Mouse (Mus musculus) stomach, postnatal 0 days (tissue): ENCODE data around the gene Gmeb1. TPM values are rescaled to one million over a fixed set of nuclear protein-coding genes. Genes with fewer than 3 reads are reported as not detected.

Experiments used
- ATAC-seq: fragments of 200-750 bp; cut with Nextera tagmentation; 2 replicates; pipeline ENCODE4 v1.8.0; 2017; ENCODE audit not compliant: low FRiP score, low TSS enrichment
- DNase-seq: peaks from one replicate; pipeline ENCODE4 v3.0.0-alpha.2; 2016; ENCODE audit warnings: low spot score
- H3K27ac ChIP-seq: fragments of 300-500 bp; sonication (generic); replicated peaks from 2 replicates; pipeline ENCODE4 v1.5.1; 2014; ENCODE audit warnings: mild to moderate bottlenecking, control low read depth
- H3K27me3 ChIP-seq: fragments of 300-500 bp; sonication (generic); 2 replicates; pipeline ENCODE4 v1.6.1; 2014; ENCODE audit warnings: low read length; ENCODE audit not compliant: control insufficient read depth, insufficient read depth
- H3K36me3 ChIP-seq: fragments of 300-500 bp; sonication (generic); 2 replicates; pipeline ENCODE4 v1.6.1; 2014; ENCODE audit warnings: low read length, mixed read lengths; ENCODE audit not compliant: control insufficient read depth, insufficient read depth
- H3K4me1 ChIP-seq: fragments of 300-500 bp; sonication (generic); replicated peaks from 2 replicates; pipeline ENCODE4 v1.6.1; 2014; ENCODE audit warnings: antibody characterized with exemption; ENCODE audit not compliant: control insufficient read depth, insufficient read depth
- H3K4me2 ChIP-seq: fragments of 300-500 bp; sonication (generic); replicated peaks from 2 replicates; pipeline ENCODE4 v1.6.1; 2014; ENCODE audit warnings: low read depth, mild to moderate bottlenecking, control low read depth, moderate library complexity
- H3K4me3 ChIP-seq: fragments of 300-500 bp; sonication (generic); 2 replicates; pipeline ENCODE4 v1.5.1; 2014; ENCODE audit warnings: low read depth, low read length, control low read depth
- H3K9ac ChIP-seq: fragments of 300-500 bp; sonication (generic); 2 replicates; pipeline ENCODE4 v1.6.1; 2014; ENCODE audit warnings: mild to moderate bottlenecking, low read length, control low read depth, mixed read lengths
- H3K9me3 ChIP-seq: fragments of 300-500 bp; sonication (generic); 2 replicates; pipeline ENCODE4 v1.6.1; 2016; ENCODE audit warnings: low read length; ENCODE audit not compliant: control insufficient read depth
- CTCF ChIP-seq: IDR thresholded peaks from 2 replicates; pipeline ENCODE4 v1.5.1; 2016; ENCODE audit warnings: antibody characterized with exemption, low read depth, mild to moderate bottlenecking, moderate library complexity
- EP300 ChIP-seq: optimal IDR thresholded peaks from 2 replicates; pipeline ENCODE3; 2016; ENCODE audit warnings: antibody characterized with exemption
- WGBS: fragments of 180-500 bp; shearing (Covaris S2); extraction: QIAGEN DNeasy Blood & Tissue Kit; methylation state at CpG from one replicate; pipeline ENCODE4 v1.1.7; 2014; 5-methylcytosine and 5-hydroxymethylcytosine counted together
- polyA plus RNA-seq: library from polyadenylated mRNA; unstranded; fragments of >200 nt; fragmentation: Nextera tagmentation; extraction: Ambion mirVana; gene quantifications from 2 replicates; pipeline ENCODE4 v1.2.1, GENCODE M21; 2015

The Gmeb1 gene
- polyA plus RNA-seq, 1 experiment from 2014 or later, result 11.4 TPM

DNA sequence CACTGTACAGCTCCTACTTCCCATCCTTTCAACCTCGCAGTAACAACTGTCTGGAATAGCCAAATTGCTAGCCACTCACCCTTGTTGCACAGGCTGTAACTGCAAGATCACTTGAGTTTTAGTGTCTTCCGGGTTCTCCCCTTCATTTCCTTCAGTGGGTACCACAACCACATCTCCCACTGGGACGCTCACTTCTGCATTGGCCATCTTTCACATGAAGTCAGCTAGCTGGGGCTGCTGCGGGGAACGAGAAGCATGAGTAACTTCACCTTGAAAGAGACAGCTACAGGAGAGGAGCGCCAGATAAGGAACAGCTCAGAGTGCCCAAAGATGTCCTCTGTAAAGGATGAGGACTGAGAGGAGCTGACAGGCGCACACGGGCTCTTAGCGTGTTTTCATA, 9.8 kb downstream of the Gmeb1 start:
- Histone ChIP-seq H3K4me3 (no peak overlapping the region), H3K9me3 (no peaks in the 10 kb centered on the region), H3K27ac (no peak overlapping the region), H3K4me2 (no peak overlapping the region), H3K36me3 (peaks cover 7% of the 10 kb centered on the region), H3K27me3 (no peaks in the 10 kb centered on the region), H3K4me1 (no peaks in the 10 kb centered on the region), H3K9ac (no peak overlapping the region)
- TF ChIP-seq CTCF, result no peak
- TF ChIP-seq EP300, result no peak
- no peak for ATAC-seq
- 90% methylated on average over 9 of the region's 9 CpGs for WGBS
- no peak for DNase-seq

DNA sequence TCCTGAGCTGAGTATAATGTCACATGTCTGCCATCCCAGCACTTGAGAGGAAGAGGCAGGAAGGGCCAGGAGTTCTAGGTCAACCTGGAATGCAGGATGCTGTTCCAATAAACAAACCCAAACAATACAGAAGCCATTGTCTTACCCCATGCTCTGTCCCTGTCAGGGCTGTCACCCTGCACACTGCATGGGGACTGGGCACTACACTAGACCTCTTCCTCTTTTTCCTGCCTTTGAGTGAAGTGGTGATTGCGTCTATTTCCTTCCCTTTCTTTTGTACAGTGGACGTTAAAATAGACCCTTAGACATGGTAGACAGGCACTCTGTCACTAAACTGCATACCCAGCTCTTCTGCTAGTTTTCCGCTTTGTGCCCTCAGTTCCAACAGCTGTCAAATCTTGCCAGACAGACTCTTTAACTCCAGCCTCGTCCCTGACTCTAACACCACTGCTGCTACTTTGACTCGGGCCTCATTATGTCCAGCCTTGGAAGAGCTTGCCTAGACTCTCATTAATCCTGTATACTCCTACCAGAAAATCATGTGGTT, 13.9 kb downstream of the Gmeb1 start:
- ATAC-seq (no peak; the same call in 1 of the 2 replicates), DNase-seq (no peak)
- Histone ChIP-seq H3K4me1 (no peaks in the 10 kb centered on the region), H3K27ac (no peak overlapping the region), H3K9ac (no peak overlapping the region), H3K36me3 (peaks cover 10% of the 10 kb centered on the region), H3K27me3 (no peaks in the 10 kb centered on the region), H3K4me2 (no peak overlapping the region), H3K4me3 (no peak overlapping the region), H3K9me3 (no peaks in the 10 kb centered on the region)
- 82% methylated on average over 5 of the region's 5 CpGs for WGBS
- TF ChIP-seq EP300 (no peak), CTCF (no peak)

DNA sequence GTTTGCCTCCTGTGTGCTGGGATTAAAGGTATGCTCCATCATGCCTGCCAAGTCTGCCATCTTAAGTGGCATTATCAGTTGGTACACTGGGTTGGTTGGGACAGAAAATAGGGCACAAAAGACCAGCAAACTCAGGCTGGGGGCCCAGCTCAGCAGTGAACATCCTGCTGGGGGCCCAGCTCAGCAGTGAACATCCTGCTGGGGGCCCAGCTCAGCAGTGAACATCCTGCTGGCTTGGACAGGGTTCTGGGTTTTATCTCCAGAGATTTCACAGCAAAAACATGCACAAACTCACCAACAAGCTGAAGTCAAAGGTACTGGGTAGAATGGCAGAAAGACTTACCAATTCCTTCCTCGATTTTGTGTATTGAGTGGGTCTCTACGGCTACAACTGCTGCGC, 15.8 kb downstream of the Gmeb1 start:
- Histone ChIP-seq H3K9ac (no peak overlapping the region), H3K4me3 (no peak overlapping the region), H3K36me3 (peaks cover 6% of the 10 kb centered on the region; the same call in 1 of the 2 replicates), H3K9me3 (no peaks in the 10 kb centered on the region), H3K27ac (no peak overlapping the region), H3K4me1 (no peaks in the 10 kb centered on the region), H3K4me2 (no peak overlapping the region), H3K27me3 (no peaks in the 10 kb centered on the region)
- WGBS, result 88% methylated on average over 3 of the region's 3 CpGs
- DNase-seq (no peak), ATAC-seq (no peak)
- TF ChIP-seq CTCF (no peak), EP300 (no peak)

DNA sequence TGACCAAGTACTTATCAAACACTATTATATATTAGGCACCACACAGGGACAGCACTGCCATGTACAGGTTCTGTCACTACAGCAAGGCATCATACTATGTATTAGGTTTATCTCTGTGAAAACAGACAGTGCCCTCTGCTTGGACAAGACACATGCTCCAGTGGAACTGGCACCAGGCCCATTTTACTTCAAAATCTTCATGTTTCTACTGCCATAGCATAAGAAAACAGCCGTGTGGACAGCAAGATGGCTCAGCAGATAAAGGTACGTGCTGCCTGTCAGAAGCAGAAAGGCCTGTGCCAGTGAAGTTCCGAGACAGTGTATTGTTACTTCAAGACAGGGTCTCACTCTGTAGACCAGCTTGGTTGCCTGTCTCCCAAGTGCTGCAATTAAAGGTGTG, 20.2 kb downstream of the Gmeb1 start:
- DNase-seq, result no peak

DNA sequence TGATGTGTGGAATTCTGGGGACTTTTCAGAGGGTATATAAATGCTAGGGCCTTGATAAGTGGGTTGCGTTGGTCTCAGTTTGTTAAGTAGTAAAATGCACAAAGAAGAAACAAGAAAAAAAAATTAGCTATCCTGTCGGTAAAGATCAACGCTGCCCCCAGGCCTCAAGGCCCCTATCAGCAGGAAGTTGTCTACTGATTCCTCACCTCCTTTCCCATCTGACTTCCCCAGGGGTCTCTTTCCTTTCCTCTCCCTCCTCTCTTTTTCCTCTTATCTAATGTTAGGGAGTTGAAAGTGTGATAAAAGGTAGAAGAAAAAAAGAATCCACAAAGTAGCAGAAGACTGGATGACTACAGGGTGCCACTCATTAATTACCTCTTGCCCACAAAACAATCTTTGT, 21.0 kb downstream of the Gmeb1 start:
- Histone ChIP-seq H3K27me3 (no peaks in the 10 kb centered on the region), H3K36me3 (peaks cover 17% of the 10 kb centered on the region; the same call in 1 of the 2 replicates), H3K9me3 (no peaks in the 10 kb centered on the region), H3K27ac (no peak overlapping the region), H3K4me1 (no peaks in the 10 kb centered on the region), H3K4me3 (no peak overlapping the region), H3K4me2 (no peak overlapping the region), H3K9ac (no peak overlapping the region)
- TF ChIP-seq EP300, result no peak
- 95% methylated on average over 3 of the region's 3 CpGs for WGBS
- DNase-seq (no peak), ATAC-seq (no peak)

More for the DNA sequence above, 20.2 kb downstream of the Gmeb1 start:
- Histone ChIP-seq H3K9me3 (no peaks in the 10 kb centered on the region), H3K36me3 (peaks cover 13% of the 10 kb centered on the region; the same call in 1 of the 2 replicates), H3K9ac (no peak overlapping the region), H3K27ac (no peak overlapping the region), H3K4me2 (no peak overlapping the region), H3K4me1 (no peaks in the 10 kb centered on the region), H3K27me3 (no peaks in the 10 kb centered on the region), H3K4me3 (no peak overlapping the region)
- ATAC-seq, result no peak
- WGBS, result 82% methylated on average over 3 of the region's 3 CpGs
- TF ChIP-seq CTCF (no peak), EP300 (no peak)

DNA sequence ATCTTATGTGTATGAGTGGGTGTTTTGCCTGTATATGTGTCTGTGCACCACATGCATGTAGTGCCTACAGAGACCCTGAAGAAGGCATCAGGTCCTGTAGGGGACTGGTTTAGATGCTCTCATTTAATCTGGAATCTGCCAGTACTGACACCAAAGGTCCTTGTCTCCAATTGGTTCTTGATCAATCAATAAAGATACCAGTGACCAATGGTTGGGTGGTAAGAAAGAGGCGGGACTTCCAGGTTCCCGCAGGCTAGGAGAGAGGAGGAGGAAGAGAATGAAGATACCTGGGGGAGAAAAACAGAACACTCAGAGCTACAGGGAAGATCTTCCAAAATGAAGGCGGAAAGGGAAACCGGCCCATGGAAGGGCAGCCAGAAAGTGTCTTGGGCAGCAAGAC, 23.0 kb downstream of the Gmeb1 start:
- Histone ChIP-seq H3K27me3 (no peaks in the 10 kb centered on the region), H3K4me2 (no peak overlapping the region), H3K4me1 (no peaks in the 10 kb centered on the region), H3K9ac (no peak overlapping the region), H3K4me3 (no peak overlapping the region), H3K36me3 (peaks cover 23% of the 10 kb centered on the region), H3K9me3 (no peaks in the 10 kb centered on the region), H3K27ac (no peak overlapping the region)
- DNase-seq, result no peak
- TF ChIP-seq CTCF (no peak), EP300 (no peak)
- ATAC-seq, result no peak
- WGBS, result 89% methylated on average over 4 of the region's 4 CpGs
